1 mouse cellular context compared by ENCODE assay signal in the genomic region with DNA sequence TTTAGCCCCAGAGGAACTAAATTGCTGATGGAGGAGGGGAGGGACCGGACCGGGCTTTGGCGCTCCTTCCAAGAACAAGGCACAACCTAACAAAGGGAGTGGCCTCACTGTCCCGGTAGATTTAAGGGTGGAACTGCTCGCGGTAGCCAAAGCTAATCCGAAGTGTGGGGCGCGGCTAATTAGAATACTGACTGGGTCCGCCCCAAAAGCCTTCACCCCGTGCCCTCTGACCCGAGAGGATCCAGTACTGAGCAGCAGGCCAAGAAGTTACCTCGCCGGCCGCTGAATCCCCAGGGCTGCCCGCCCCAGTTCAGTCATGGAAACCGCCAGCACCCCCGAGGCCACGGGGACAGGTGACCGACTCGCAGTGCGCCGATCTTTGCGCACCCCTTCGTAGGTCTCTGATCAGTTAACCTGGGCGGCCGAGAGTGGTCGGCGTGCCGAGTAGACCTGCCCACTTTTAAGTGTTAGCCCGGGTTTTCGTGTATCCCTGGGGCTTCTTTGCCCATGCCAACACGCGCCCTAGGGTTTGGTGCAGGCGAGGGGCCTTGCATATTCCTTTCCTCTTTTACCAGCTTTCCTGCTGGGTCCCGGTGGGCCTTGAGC.
TF ChIP-seq lines count a peak whose summit lies in the region.

A gene (plus strand): TSS at position 244 of the 606 bp plus-strand sequence.

TF ChIP-seq in CH12.LX, 34 proteins besides CTCF, POLR2A, EP300 and RAD21 (continued from another document):
- TF ChIP-seq SMC3 (IDR thresholded peaks at IDR 0.05; ENCODE audit: low read depth, low read length) (no peak), MYC (IDR thresholded peaks at IDR 0.05; ENCODE audit: low read depth, low read length) (no peak), UBTF (IDR thresholded peaks at IDR 0.05; ENCODE audit: low read depth, low read length) (peak; percentile 29; the same call in 1 of the 2 replicates), NRF1 (IDR thresholded peaks at IDR 0.05; ENCODE audit: low read depth, low read length) (no peak), MAX (IDR thresholded peaks at IDR 0.05; ENCODE audit: low read length) (no peak), BHLHE40 (IDR thresholded peaks at IDR 0.05; ENCODE audit: low read depth, low read length) (no peak), TBP (conservative IDR thresholded peaks at IDR 0.05; ENCODE audit: low read depth, low read length) (peak; percentile 55; the same call in 1 of the 2 replicates), USF2 (conservative IDR thresholded peaks at IDR 0.05; ENCODE audit: low read depth, low read length) (no peak), KAT2A (IDR thresholded peaks at IDR 0.05; ENCODE audit: insufficient replicate concordance, low read length) (no peak), MEF2A (IDR thresholded peaks at IDR 0.05; ENCODE audit: borderline replicate concordance, low read depth, low read length) (no peak), SIN3A (IDR thresholded peaks at IDR 0.05; ENCODE audit: low read length) (peak; percentile 15), ELF1 (IDR thresholded peaks at IDR 0.05; ENCODE audit: low read depth, low read length) (0 out of 2 replicates have a peak, but pooled peaks have one; percentile 19), PAX5 (IDR thresholded peaks at IDR 0.05; ENCODE audit: low read length) (no peak), ZKSCAN1 (IDR thresholded peaks at IDR 0.05; ENCODE audit: borderline replicate concordance, low read depth, low read length) (no peak), CHD1 (IDR thresholded peaks at IDR 0.05; ENCODE audit: low read depth, low read length) (no peak), CHD2 (IDR thresholded peaks at IDR 0.05; ENCODE audit: low read length) (no peak), E2F4 (IDR thresholded peaks at IDR 0.05; ENCODE audit: insufficient replicate concordance, low read depth, low read length) (no peak), MAZ (IDR thresholded peaks at IDR 0.05; ENCODE audit: low read depth, low read length) (no peak)
